Mouse (Mus musculus) limb, embryonic 14.5 days (tissue): Measurements from ENCODE around the gene Gm5089. TPM values are rescaled to one million over a fixed set of nuclear protein-coding genes. Genes with fewer than 3 reads are reported as not detected.

Experiments used
- ATAC-seq: fragments of 200-750 bp; cut with Nextera tagmentation; 2 replicates; pipeline ENCODE4 v1.8.0; 2017; ENCODE audit warnings: low read depth, moderate number of reproducible peaks, moderate TSS enrichment; ENCODE audit not compliant: low FRiP score
- DNase-seq: peaks from one replicate; pipeline ENCODE4 v3.0.0-alpha.2; 2015; ENCODE audit warnings: low spot score
- H3K27ac ChIP-seq: fragments of 300-500 bp; sonication (generic); replicated peaks from 2 replicates; pipeline ENCODE4 v1.5.1; 2014; ENCODE audit warnings: low read depth, mild to moderate bottlenecking, low read length, moderate library complexity, mixed read lengths
- H3K27me3 ChIP-seq: fragments of 300-500 bp; sonication (generic); 2 replicates; pipeline ENCODE4 v1.6.1; 2014; ENCODE audit warnings: low read length, mixed read lengths; ENCODE audit not compliant: control insufficient read depth, insufficient read depth
- H3K36me3 ChIP-seq: fragments of 300-500 bp; sonication (generic); 2 replicates; pipeline ENCODE4 v1.6.1; 2014; ENCODE audit warnings: mild to moderate bottlenecking, low read length, moderate library complexity, mixed read lengths; ENCODE audit not compliant: control insufficient read depth, insufficient read depth
- H3K4me1 ChIP-seq: fragments of 300-500 bp; sonication (generic); 2 replicates; pipeline ENCODE4 v1.6.1; 2014; ENCODE audit warnings: antibody characterized with exemption, low read length, mixed read lengths; ENCODE audit not compliant: control insufficient read depth, insufficient read depth
- H3K4me2 ChIP-seq: fragments of 300-500 bp; sonication (generic); replicated peaks from 2 replicates; pipeline ENCODE4 v1.6.1; 2014; ENCODE audit warnings: low read depth, mild to moderate bottlenecking, low read length, moderate library complexity; ENCODE audit not compliant: severe bottlenecking
- H3K4me3 ChIP-seq: fragments of 300-500 bp; sonication (generic); replicated peaks from 2 replicates; pipeline ENCODE4 v1.5.1; 2014; ENCODE audit warnings: low read length
- H3K9ac ChIP-seq: fragments of 300-500 bp; sonication (generic); 2 replicates; pipeline ENCODE4 v1.6.1; 2014; ENCODE audit warnings: mild to moderate bottlenecking, low read depth, low read length, moderate library complexity; ENCODE audit not compliant: severe bottlenecking
- H3K9me3 ChIP-seq: fragments of 300-500 bp; sonication (generic); 2 replicates; pipeline ENCODE4 v1.6.1; 2016; ENCODE audit warnings: low read length; ENCODE audit not compliant: control insufficient read depth
- POLR2A ChIP-seq: fragments of 200-500 bp; IDR thresholded peaks from 2 replicates; pipeline ENCODE4 v1.8.0; 2012; ENCODE audit warnings: inconsistent platforms, mild to moderate bottlenecking, moderate library complexity, borderline replicate concordance; ENCODE audit not compliant: insufficient read depth, insufficient read length; ENCODE audit errors: extremely low read depth
- WGBS: fragments of 180-500 bp; shearing (Covaris S2); extraction: QIAGEN DNeasy Blood & Tissue Kit; methylation state at CpG from one replicate; pipeline ENCODE4 v1.1.7; 2014; 5-methylcytosine and 5-hydroxymethylcytosine counted together
- polyA plus RNA-seq, 2 experiments: library from polyadenylated mRNA; depleted of rRNA in 1 of 2; stranded (reverse) in 1 of 2; unstranded in 1 of 2; fragments of >200 nt; fragmentation: Nextera tagmentation in 1 of 2; extraction: Ambion mirVana in 1 of 2; gene quantifications; 2 replicates each; pipeline versions ENCODE4 v1.2.1 to v1.2.3; 2012 to 2014

The Gm5089 gene
- polyA plus RNA-seq, 2 experiments = not detected

GRCm38 (mm10) chr14:122480355-122480754, 29.4 kb upstream of the Gm5089 start:
- WGBS = 21% methylated on average over 2 of the region's 2 CpGs
- DNase-seq (no peak), ATAC-seq (no peak)
- peaks cover 5% of the 10 kb centered on the region; the same call in 1 of the 2 replicates for H3K4me1 ChIP-seq
- no peak overlapping the region for H3K4me3 ChIP-seq
- no peak overlapping the region for H3K27ac ChIP-seq
- no peak overlapping the region for H3K9ac ChIP-seq
- H3K27me3 ChIP-seq = peaks cover 79% of the 10 kb centered on the region
- no peaks in the 10 kb centered on the region for H3K36me3 ChIP-seq
- 0 out of 2 replicates have a peak overlapping the region, but pooled peaks have one; percentile 13 for H3K4me2 ChIP-seq
- H3K9me3 ChIP-seq = no peaks in the 10 kb centered on the region
- TF ChIP-seq POLR2A = no peak

GRCm38 (mm10) chr14:122479461-122480109, 28.7 kb upstream of the Gm5089 start:
- Histone ChIP-seq H3K4me2 (peak overlapping the region; percentile 21; the same call in 1 of the 2 replicates), H3K9ac (peak overlapping the region; percentile 34; the same call in 1 of the 2 replicates), H3K4me1 (peaks cover 5% of the 10 kb centered on the region; the same call in 1 of the 2 replicates), H3K9me3 (no peaks in the 10 kb centered on the region), H3K36me3 (no peaks in the 10 kb centered on the region), H3K27ac (no peak overlapping the region), H3K27me3 (peaks cover 78% of the 10 kb centered on the region), H3K4me3 (peak overlapping the region; percentile 58)
- ATAC-seq = no peak
- 19% methylated on average over 17 of the region's 17 CpGs for WGBS
- TF ChIP-seq POLR2A = no peak
- DNase-seq = no peak

GRCm38 (mm10) chr14:122478574-122479011, 27.7 kb upstream of the Gm5089 start:
- no peak for TF ChIP-seq POLR2A
- H3K4me3 ChIP-seq = peak overlapping the region; percentile 58
- H3K36me3 ChIP-seq = no peaks in the 10 kb centered on the region
- no peaks in the 10 kb centered on the region for H3K9me3 ChIP-seq
- peaks cover 75% of the 10 kb centered on the region for H3K27me3 ChIP-seq
- no peak for DNase-seq
- peak overlapping the region; percentile 65 for H3K4me2 ChIP-seq
- no peak for ATAC-seq
- H3K9ac ChIP-seq = peak overlapping the region; percentile 66
- peak overlapping the region; percentile 43; the same call in 1 of the 2 replicates for H3K27ac ChIP-seq
- 6% methylated on average over 22 of the region's 22 CpGs for WGBS
- H3K4me1 ChIP-seq = peaks cover 5% of the 10 kb centered on the region; the same call in 1 of the 2 replicates

GRCm38 (mm10) chr14:122477971-122478573, 27.2 kb upstream of the Gm5089 start:
- no peaks in the 10 kb centered on the region for H3K9me3 ChIP-seq
- peaks cover 5% of the 10 kb centered on the region; the same call in 1 of the 2 replicates for H3K4me1 ChIP-seq
- DNase-seq (no peak), ATAC-seq (no peak)
- no peak for TF ChIP-seq POLR2A
- peak overlapping the region; percentile 58 for H3K4me3 ChIP-seq
- peak overlapping the region; percentile 65 for H3K4me2 ChIP-seq
- peak overlapping the region; percentile 66 for H3K9ac ChIP-seq
- no peaks in the 10 kb centered on the region for H3K36me3 ChIP-seq
- H3K27me3 ChIP-seq = peaks cover 75% of the 10 kb centered on the region
- peak overlapping the region; percentile 20 for H3K27ac ChIP-seq
- 5% methylated on average over 9 of the region's 9 CpGs for WGBS

- Histone ChIP-seq H3K9ac (peak overlapping the region; percentile 66), H3K36me3 (no peaks in the 10 kb centered on the region), H3K4me2 (peak overlapping the region; percentile 65), H3K4me1 (peaks cover 5% of the 10 kb centered on the region; the same call in 1 of the 2 replicates), H3K9me3 (no peaks in the 10 kb centered on the region), H3K4me3 (peak overlapping the region; percentile 58), H3K27ac (no peak overlapping the region), H3K27me3 (peaks cover 75% of the 10 kb centered on the region)
- WGBS = under 1% methylated on average over 20 of the region's 20 CpGs
- no peak for TF ChIP-seq POLR2A
- DNase-seq = no peak
- ATAC-seq = no peak
Observed at GRCm38 (mm10) chr14:122477261-122477671, 26.4 kb upstream of the Gm5089 start.
